Mouse (Mus musculus) erythroid progenitor cell, adult 5-6 weeks (primary cell): ENCODE results near the gene Kdm5b. TPM values are rescaled to one million over a fixed set of nuclear protein-coding genes. Genes with fewer than 3 reads are reported as not detected.

Experiments used
- total RNA-seq, 2 experiments: library from RNA; stranded (forward) in 1 of 2; stranded (reverse) in 1 of 2; fragments of 150-400 nt in 1 of 2; fragments of 186-747, 209-891 nt in 1 of 2; gene quantifications; 2 replicates each; pipeline versions ENCODE4 v1.2.3 to v1.2.4; 2015 to 2017; ENCODE audit warnings: low replicate concordance in 2 of 2

Gene Kdm5b
- total RNA-seq, 2 experiments from 2014 or later = 2.2 to 20.1 TPM

Other genes starting within 250 kb of the Kdm5b start
- gene Ppfia4, start 227.2 kb upstream of the Kdm5b start, total RNA-seq (2015; ENCODE audit: low replicate concordance) = 0.42 and 0.72 TPM in 2 replicates
- 3.0 TPM in 1 of 2 replicates, not detected in the other for gene Ppfia4, start 227.2 kb upstream of the Kdm5b start, total RNA-seq (2017; ENCODE audit: low replicate concordance)
- 52.0 and 62.3 TPM in 2 replicates for gene Tmem183a, start 198.2 kb upstream of the Kdm5b start, total RNA-seq (2015; ENCODE audit: low replicate concordance)
- gene Tmem183a, start 198.2 kb upstream of the Kdm5b start, total RNA-seq (2017; ENCODE audit: low replicate concordance) = 72.4 and 84.7 TPM in 2 replicates
- gene 4933406M09Rik, start 174.2 kb upstream of the Kdm5b start, total RNA-seq (2015; ENCODE audit: low replicate concordance) = not detected in 2 replicates
- not detected in 2 replicates for gene 4933406M09Rik, start 174.2 kb upstream of the Kdm5b start, total RNA-seq (2017; ENCODE audit: low replicate concordance)
- 22.3 and 39.0 TPM in 2 replicates for gene Cyb5r1, start 154.6 kb upstream of the Kdm5b start, total RNA-seq (2015; ENCODE audit: low replicate concordance)
- gene Cyb5r1, start 154.6 kb upstream of the Kdm5b start, total RNA-seq (2017; ENCODE audit: low replicate concordance) = 12.9 and 30.3 TPM in 2 replicates
- gene Adipor1, start 144.8 kb upstream of the Kdm5b start, total RNA-seq (2015; ENCODE audit: low replicate concordance) = 151 and 153 TPM in 2 replicates
- gene Adipor1, start 144.8 kb upstream of the Kdm5b start, total RNA-seq (2017; ENCODE audit: low replicate concordance) = 114 and 119 TPM in 2 replicates
- gene Klhl12, start 104.6 kb upstream of the Kdm5b start, total RNA-seq (2015; ENCODE audit: low replicate concordance) = 134 TPM in 2 replicates
- gene Klhl12, start 104.6 kb upstream of the Kdm5b start, total RNA-seq (2017; ENCODE audit: low replicate concordance) = 126 and 208 TPM in 2 replicates
- 15.5 and 18.4 TPM in 2 replicates for gene Rabif, start 65.5 kb upstream of the Kdm5b start, total RNA-seq (2015; ENCODE audit: low replicate concordance)
- 3.6 and 11.7 TPM in 2 replicates for gene Rabif, start 65.5 kb upstream of the Kdm5b start, total RNA-seq (2017; ENCODE audit: low replicate concordance)
- gene Mgat4e, start 10.5 kb upstream of the Kdm5b start, total RNA-seq (2015; ENCODE audit: low replicate concordance) = not detected in 2 replicates
- gene Mgat4e, start 10.5 kb upstream of the Kdm5b start, total RNA-seq (2017; ENCODE audit: low replicate concordance) = not detected in 2 replicates
- gene Syt2, start 86.5 kb downstream of the Kdm5b start, total RNA-seq (2015; ENCODE audit: low replicate concordance) = not detected in 2 replicates
- gene Syt2, start 86.5 kb downstream of the Kdm5b start, total RNA-seq (2017; ENCODE audit: low replicate concordance) = not detected in 2 replicates